Mouse (Mus musculus): Measurements from ENCODE around the gene Ppil3. TPM values are rescaled to one million over a fixed set of nuclear protein-coding genes. Genes with fewer than 3 reads are reported as not detected.
A peak's percentile ranks its signal among the peaks of the same experiment; 100 is the strongest.

The Ppil3 gene
- total RNA-seq, 2 experiments from 2014 or later: 18.9 to 19.8 TPM

DNA sequence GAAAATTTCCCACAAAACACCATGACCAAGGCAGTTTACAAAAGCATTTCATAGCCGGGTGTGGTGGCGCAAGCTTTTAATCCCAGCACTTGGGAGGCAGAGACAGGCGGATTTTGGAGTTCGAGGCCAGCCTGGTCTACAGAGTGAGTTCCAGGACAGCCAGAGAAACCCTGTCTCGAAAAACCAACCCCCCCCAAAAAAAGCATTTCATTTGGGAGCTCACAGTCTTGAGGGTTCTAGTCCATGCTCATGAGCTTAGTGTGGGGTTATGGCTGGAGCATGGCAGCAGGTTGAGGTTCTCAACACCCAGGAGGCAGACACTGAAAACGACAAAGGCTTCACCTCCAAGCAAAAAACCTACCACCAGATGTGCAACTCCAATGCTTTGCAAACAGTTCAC is 37.1 kb downstream of the Ppil3 start:
- no peak for DNase-seq

DNA sequence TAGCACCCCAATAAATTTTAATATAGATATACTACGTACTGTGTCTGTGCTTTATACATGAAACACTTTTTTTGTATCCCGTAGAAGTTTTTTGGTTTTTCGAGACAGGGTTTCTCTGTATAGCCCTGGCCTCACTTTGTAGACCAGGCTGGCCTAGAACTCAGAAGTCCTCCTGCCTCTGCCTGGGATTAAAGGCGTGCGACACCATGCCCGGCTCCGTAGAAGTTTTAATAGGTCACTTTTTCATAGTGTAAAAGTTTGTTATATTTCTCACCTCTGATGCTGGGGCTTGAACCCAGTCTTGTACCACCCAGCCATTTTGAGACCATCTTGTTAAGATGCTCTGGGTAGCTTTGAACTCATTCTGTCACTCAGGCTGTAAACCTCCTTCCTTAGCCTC is 38.0 kb downstream of the Ppil3 start:
- no peak for DNase-seq

DNA sequence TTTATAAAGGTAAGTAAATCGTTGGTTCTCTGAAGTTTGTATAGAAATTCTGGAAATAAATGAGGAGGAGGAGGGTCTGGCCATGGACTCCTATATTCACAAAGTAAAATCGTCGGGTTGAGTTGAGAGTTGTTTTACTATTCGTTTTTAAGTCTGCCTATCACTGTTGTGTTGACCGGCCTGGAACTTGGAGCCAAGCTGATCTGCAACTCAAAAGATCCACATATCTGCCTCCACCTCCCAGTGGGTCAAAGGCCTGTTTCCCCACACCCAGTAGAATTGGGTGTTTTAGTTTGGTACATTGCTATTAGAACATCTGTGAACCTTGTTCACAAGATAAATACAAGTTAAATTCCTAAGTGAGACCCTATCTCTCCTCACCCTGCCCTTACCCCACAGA is 41.5 kb downstream of the Ppil3 start:
- DNase-seq: no peak

DNA sequence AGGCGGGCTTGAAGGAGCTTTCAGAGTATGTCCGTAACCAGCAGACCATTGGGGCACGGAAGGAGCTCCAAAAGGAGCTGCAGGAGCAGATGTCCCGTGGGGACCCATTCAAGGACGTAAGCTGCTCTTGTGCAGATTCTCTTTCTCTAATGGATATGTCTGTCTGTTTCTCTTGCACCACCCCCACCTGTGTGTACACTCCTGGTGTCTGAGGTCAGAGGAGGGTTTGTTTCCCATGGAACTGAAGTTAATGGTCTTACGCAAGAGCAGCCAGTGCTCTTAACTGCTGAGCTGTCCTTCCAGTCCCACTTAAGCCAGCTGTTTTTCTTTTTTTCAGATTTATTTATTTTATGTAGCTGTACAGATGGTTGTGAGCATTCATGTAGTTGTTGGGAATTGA is 43.9 kb downstream of the Ppil3 start:
- no peak for DNase-seq

DNA sequence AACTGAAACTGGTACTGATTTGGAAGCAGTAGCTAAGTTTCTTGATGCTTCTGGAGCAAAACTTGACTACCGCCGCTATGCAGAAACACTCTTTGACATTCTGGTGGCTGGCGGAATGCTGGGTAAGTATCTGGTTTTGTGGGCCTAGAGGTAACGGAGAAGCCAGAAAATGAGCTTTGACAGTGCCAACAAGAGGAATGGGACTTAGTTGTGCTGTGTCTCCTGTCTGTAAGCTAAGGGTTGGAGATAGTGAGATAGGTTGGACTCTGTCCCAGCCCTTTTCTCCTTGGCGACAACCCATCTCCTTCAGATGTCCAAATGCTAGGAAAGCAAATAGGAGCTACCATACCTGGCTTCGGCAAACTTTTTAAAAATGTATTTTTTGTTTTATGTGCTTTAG is 47.6 kb downstream of the Ppil3 start:
- DNase-seq: no peak

DNA sequence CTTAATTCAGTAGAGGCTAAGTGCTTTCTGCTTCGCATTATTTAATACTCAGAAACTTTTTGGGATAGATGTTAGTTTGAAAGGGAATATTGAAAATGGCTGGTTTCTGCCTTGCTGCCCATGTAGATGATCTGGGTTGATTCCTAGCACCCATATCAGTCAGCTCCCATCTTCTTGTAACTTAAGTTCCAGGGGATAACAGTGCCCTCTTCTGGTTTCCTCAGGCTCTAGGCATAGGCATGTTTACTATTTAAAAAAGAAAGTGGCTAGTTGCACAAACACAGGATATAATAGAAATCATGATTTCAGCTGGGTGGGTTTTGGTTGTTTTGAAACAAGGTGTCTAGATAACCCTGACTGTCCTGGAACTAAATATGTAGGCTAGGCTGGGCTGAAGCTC is 49.1 kb downstream of the Ppil3 start:
- no peak for DNase-seq

GRCm38 (mm10) chr1:58395341-58395740 is 49.9 kb downstream of the Ppil3 start:
- no peak for DNase-seq

DNA sequence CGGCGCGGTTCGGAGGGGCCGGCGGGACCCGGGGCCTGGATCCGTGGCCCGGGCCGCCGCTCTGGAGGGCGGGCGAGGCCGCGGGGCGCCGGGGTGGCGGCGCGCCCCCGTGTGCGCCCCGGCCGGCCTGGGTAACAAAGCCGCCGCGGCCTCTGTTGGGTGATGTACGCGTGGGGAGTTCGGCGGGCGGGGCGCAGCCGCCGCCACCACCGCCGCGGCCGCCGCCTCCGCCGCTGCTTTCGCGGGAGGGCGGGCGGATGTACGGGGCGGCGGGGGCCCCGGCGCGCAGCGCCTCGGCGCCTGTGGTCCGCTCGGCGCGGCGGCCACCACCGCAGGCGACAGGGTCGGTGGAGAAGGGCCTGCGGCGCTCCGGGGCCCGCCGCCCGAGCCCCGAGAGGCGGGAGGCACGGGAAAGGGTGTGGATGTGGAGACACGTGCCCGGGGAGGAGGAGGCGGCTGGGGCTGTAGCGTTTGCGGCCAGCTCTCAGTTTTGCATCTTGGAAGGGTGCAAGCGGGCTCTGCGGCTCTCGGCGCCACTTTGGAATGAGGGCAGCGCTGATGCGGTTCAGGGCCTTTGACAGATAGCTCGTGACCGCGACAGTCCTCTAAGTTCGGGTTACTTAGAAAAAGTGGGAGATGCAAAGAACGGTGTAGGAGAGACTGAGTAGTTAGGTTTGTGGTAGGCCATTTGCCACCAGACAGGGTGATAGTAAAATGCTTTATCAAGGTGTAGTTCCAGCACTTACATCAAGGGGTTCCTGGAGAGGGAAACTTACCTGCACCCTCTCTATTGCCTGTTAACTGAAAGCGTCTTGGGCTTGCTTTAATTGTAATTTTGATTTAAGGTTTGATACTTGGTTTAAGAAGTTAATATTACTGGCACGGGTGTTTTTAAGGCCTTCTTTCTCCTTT is 51.7 kb downstream of the Ppil3 start:
- peak; percentile 64 for DNase-seq

DNA sequence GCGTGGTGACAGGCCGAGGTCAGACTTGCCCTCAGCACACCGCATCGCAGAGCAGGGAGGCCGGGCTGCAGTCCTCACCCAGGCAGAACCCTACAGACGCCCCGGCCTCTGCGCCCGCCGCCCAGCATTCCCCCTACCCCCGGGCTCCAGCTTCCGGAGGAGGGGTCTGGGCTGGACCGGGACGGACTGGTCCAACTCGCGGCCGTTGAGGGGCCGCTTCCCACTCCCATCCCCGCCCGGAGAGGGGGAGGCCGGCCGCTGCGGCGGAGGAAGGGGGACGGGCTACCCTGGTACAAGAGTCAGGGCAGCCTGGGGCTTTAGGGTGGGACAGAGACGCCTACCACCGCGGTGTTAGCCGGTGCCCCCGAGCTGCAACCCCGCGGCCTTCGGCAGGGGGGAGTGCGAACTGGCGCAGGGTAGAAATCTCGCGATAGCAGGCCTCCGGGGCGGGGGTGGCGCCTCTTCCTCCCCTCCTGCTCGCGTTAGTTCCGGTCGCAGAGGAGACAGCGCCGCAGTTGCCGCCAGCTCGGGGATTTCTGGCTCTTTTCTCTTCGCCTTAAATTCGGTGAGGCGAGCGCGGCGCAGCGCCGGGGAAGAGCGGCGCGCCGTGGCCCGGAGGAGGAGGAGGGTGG is 52.5 kb downstream of the Ppil3 start, which contains the start of gene Bzw1:
TSS of gene Bzw1 (plus strand) at position 247 of the 632 bp plus-strand sequence.
- peak; percentile 96 for DNase-seq

DNA sequence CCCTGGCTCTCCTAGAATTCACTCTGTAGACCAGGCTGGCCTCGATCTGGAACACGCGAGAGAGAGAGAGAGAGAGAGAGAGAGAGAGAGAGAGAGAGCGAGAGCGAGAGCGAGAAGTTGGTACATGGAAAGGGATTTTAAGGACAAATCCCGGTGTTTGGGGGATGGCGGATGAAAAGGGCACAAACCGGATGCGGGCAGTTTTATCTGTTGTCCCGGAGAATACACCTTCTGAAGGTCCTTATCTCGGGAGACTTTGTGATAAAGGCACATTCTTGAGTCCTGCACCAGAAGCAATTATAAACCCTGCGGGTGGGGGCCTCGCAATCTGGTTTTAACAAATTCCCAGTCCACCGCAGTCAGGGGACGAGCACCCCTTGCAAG is 53.0 kb downstream of the Ppil3 start:
- no peak for DNase-seq

DNA sequence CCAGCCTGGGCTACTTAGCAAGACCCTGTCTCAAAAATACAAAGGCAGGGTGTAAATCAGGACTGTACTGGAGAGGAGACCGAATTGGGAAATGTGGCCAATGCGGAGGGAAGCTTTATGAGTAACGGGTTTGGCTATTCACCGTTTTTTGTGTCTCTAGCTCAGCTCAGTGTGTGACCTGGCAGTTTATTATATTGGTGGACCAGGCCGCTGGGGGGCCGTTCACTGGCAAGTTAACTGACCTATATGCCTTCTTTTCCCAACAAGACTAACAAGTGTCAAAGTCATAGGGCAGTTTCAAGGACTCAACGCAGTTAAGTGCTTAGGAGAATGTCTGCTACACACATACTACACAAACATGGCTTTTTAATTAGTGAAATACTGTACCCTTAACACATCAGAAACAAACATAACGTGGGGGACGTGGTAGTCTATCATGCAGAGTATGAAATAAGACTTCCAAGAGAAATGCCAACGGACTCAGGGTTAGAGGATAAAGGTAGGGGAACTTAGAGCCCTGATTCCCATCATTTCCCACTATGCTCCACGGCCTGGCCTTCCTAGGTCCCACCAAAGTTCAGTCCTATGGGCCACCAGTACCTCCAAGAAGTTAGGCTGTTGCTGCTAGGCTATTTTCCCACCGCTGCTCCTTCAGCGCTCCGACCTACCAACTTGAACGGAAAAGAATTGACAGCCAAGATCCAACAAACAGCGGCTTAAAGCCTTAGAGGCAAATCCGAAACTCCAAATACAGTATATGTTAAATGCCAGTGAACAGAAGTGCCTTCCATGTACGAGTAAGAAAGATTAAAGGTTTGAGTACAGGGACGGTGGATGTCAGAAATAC is 53.6 kb downstream of the Ppil3 start:
- DNase-seq: no peak

- no peak for DNase-seq
These were observed 62.6 kb downstream of the Ppil3 start for GRCm38 (mm10) chr1:58382586-58383281.

Other genes starting within 250 kb of the Ppil3 start
- not detected for gene Aox4, start 235.1 kb downstream of the Ppil3 start, total RNA-seq (2021)
- under 1 TPM in 1 of 2 experiments, not detected in 1; 0.05 TPM for gene Aox2, start 167.2 kb downstream of the Ppil3 start, total RNA-seq (2021)
- 100 to 1,000 TPM; 135 to 136 TPM for gene Bzw1, start 52.6 kb downstream of the Ppil3 start, total RNA-seq (2021)
- 10 to 100 TPM; 60.7 to 61.5 TPM for gene Clk1, start 21.4 kb downstream of the Ppil3 start, total RNA-seq (2021)
- gene Nif3l1, start 335 bp downstream of the Ppil3 start, total RNA-seq (2021): 10 to 100 TPM; 13.7 to 18.4 TPM
- gene Orc2, start 59.6 kb upstream of the Ppil3 start, total RNA-seq (2021): 10 to 100 TPM; 16.7 to 17.7 TPM
- 10 to 100 TPM in 1 of 2 experiments, 1 to 10 TPM in 1; 9.9 to 11.3 TPM for gene Fam126b, start 140.8 kb upstream of the Ppil3 start, total RNA-seq (2021)
- 100 to 1,000 TPM; 174 to 189 TPM for gene Ndufb3, start 140.9 kb upstream of the Ppil3 start, total RNA-seq (2021)

Measured in heart, postnatal 4 days (tissue).